Mouse (Mus musculus): ENCODE results near the gene Hnrnpm.

- TF ChIP-seq EP300 (IDR thresholded peaks at IDR 0.05; ENCODE audit: low read depth): no peak
- TF ChIP-seq CTCF (IDR thresholded peaks at IDR 0.05; ENCODE audit: low read depth): no peak
These were observed 30.6 kb upstream of the Hnrnpm start for GRCm38 (mm10) chr17:33717246-33717645.

Measured in liver, postnatal 0 days (tissue).